Mouse (Mus musculus) left cerebral cortex, postnatal 10 days (tissue): ENCODE results near the gene Slc12a9. TPM values are rescaled to one million over a fixed set of nuclear protein-coding genes. Genes with fewer than 3 reads are reported as not detected.

Source experiments
- microRNA-seq: library from miRNA; unstranded; fragments of <30 nt; microRNA quantifications from one replicate; pipeline ENCODE4 v1.2.0, GENCODE M21; 2022
- total RNA-seq, 2 experiments: library from RNA; stranded (reverse); gene quantifications; 2 replicates each; pipeline ENCODE4 v1.2.3; 2021

Gene Slc12a9
- total RNA-seq, 2 experiments from 2014 or later = 28.6 to 28.9 TPM

Small RNAs within 50 kb of the gene (microRNA-seq; reads per million reads assigned to microRNA genes)
- 6.0 reads per million, percentile 22 among the genes with 10 or more reads in this experiment for gene Mir7036
- not detected for gene Mir8116

Other genes starting within 250 kb of the Slc12a9 start
- 1 to 10 TPM; 3.0 to 3.9 TPM for gene Trim56, start 217.4 kb downstream of the Slc12a9 start, total RNA-seq
- not detected for gene Muc3, start 184.3 kb downstream of the Slc12a9 start, total RNA-seq
- 1 to 10 TPM; 2.7 to 3.8 TPM for gene Muc3a, start 121.2 kb downstream of the Slc12a9 start, total RNA-seq
- 100 to 1,000 TPM in 1 of 2 experiments, 10 to 100 TPM in 1; 99.1 to 105 TPM for gene Ache, start 46.1 kb downstream of the Slc12a9 start, total RNA-seq
- 10 to 100 TPM; 20.4 to 20.8 TPM for gene Ufsp1, start 39.0 kb downstream of the Slc12a9 start, total RNA-seq
- 100 to 1,000 TPM; 164 to 170 TPM for gene Srrt, start 25.9 kb downstream of the Slc12a9 start, total RNA-seq
- gene Trip6, start 19.2 kb downstream of the Slc12a9 start, total RNA-seq = 1 to 10 TPM; 4.1 to 4.9 TPM
- gene Ephb4, start 16.5 kb upstream of the Slc12a9 start, total RNA-seq = 1 to 10 TPM; 5.4 to 7.5 TPM
- gene Zan, start 143.5 kb upstream of the Slc12a9 start, total RNA-seq = under 1 TPM; 0.47 to 0.69 TPM
- gene Pop7, start 168.9 kb upstream of the Slc12a9 start, total RNA-seq = 10 to 100 TPM; 36.5 to 36.8 TPM
- 10 to 100 TPM; 43.0 TPM for gene Gigyf1, start 185.0 kb upstream of the Slc12a9 start, total RNA-seq
- not detected for gene Epo, start 199.6 kb upstream of the Slc12a9 start, total RNA-seq
- 1,000 to 10,000 TPM in 1 of 2 experiments, 100 to 1,000 TPM in 1; 996 to 1,005 TPM for gene Gnb2, start 199.9 kb upstream of the Slc12a9 start, total RNA-seq
- gene Actl6b, start 219.9 kb upstream of the Slc12a9 start, total RNA-seq = 100 to 1,000 TPM; 151 to 152 TPM
- gene Tfr2, start 236.2 kb upstream of the Slc12a9 start, total RNA-seq = 10 to 100 TPM; 23.7 to 26.7 TPM